Mouse (Mus musculus): ENCODE data around the gene Grid2. TPM values are rescaled to one million over a fixed set of nuclear protein-coding genes. Genes with fewer than 3 reads are reported as not detected.

The Grid2 gene
- polyA plus RNA-seq, 1 experiment from 2014 or later: 0.07 TPM

- no peaks in the 10 kb centered on the region for H3K36me3 ChIP-seq
- H3K9me3 ChIP-seq (replicated peaks): no peaks in the 10 kb centered on the region
- H3K27me3 ChIP-seq: no peaks in the 10 kb centered on the region
- no peak for DNase-seq
- no peak for ATAC-seq (ENCODE audit: low read depth)
- no peak overlapping the region for H3K4me3 ChIP-seq (replicated peaks)
- no peak overlapping the region for H3K27ac ChIP-seq
- H3K9ac ChIP-seq: no peak overlapping the region
- H3K4me1 ChIP-seq (replicated peaks): no peaks in the 10 kb centered on the region
- H3K4me2 ChIP-seq: no peak overlapping the region
- WGBS (ENCODE audit: insufficient replicate concordance): 81% methylated on average over 3 of the region's 3 CpGs
These were observed 380.3 kb downstream of the Grid2 start for GRCm38 (mm10) chr6:63635970-63636369.

- H3K9me3 ChIP-seq (replicated peaks): no peaks in the 10 kb centered on the region
- no peak overlapping the region for H3K4me3 ChIP-seq (replicated peaks)
- no peak overlapping the region for H3K9ac ChIP-seq
- H3K27ac ChIP-seq: no peak overlapping the region
- no peaks in the 10 kb centered on the region for H3K36me3 ChIP-seq
- DNase-seq: no peak
- no peak for ATAC-seq (ENCODE audit: low read depth)
- whole genome bisulfite sequencing (ENCODE audit: insufficient replicate concordance): 59% methylated on average over 3 of the region's 3 CpGs
- H3K27me3 ChIP-seq: no peaks in the 10 kb centered on the region
- no peak overlapping the region for H3K4me2 ChIP-seq
- H3K4me1 ChIP-seq (replicated peaks): no peaks in the 10 kb centered on the region
These were observed 403.7 kb downstream of the Grid2 start for GRCm38 (mm10) chr6:63659423-63659822.

- WGBS (ENCODE audit: insufficient replicate concordance): 34% methylated on average over 3 of the region's 3 CpGs
- no peaks in the 10 kb centered on the region for H3K27me3 ChIP-seq
- ATAC-seq (ENCODE audit: low read depth) (no peak), DNase-seq (no peak)
- no peak overlapping the region for H3K9ac ChIP-seq
- no peaks in the 10 kb centered on the region for H3K9me3 ChIP-seq (replicated peaks)
- H3K4me1 ChIP-seq (replicated peaks): no peaks in the 10 kb centered on the region
- no peaks in the 10 kb centered on the region for H3K36me3 ChIP-seq
- no peak overlapping the region for H3K4me3 ChIP-seq (replicated peaks)
- no peak overlapping the region for H3K4me2 ChIP-seq
- no peak overlapping the region for H3K27ac ChIP-seq
These were observed 430.0 kb downstream of the Grid2 start for GRCm38 (mm10) chr6:63685689-63686088.

GRCm38 (mm10) chr6:63701684-63702083, 446.0 kb downstream of the Grid2 start:
- no peaks in the 10 kb centered on the region for H3K27me3 ChIP-seq
- H3K9ac ChIP-seq: no peak overlapping the region
- no peaks in the 10 kb centered on the region for H3K36me3 ChIP-seq
- ATAC-seq (ENCODE audit: low read depth) (no peak), DNase-seq (no peak)
- no peak overlapping the region for H3K4me2 ChIP-seq
- WGBS (ENCODE audit: insufficient replicate concordance): 77% methylated on average over 1 of the region's 1 CpGs
- H3K4me1 ChIP-seq (replicated peaks): no peaks in the 10 kb centered on the region
- H3K9me3 ChIP-seq (replicated peaks): no peaks in the 10 kb centered on the region
- H3K27ac ChIP-seq: no peak overlapping the region
- H3K4me3 ChIP-seq (replicated peaks): no peak overlapping the region

GRCm38 (mm10) chr6:63733740-63734139, 478.1 kb downstream of the Grid2 start:
- 50% methylated on average over 2 of the region's 2 CpGs for WGBS (ENCODE audit: insufficient replicate concordance)
- no peaks in the 10 kb centered on the region for H3K9me3 ChIP-seq (replicated peaks)
- ATAC-seq (ENCODE audit: low read depth): no peak

GRCm38 (mm10) chr6:63762535-63762934, 506.9 kb downstream of the Grid2 start:
- H3K4me1 ChIP-seq (replicated peaks): no peaks in the 10 kb centered on the region
- DNase-seq: no peak
- H3K4me3 ChIP-seq (replicated peaks): no peak overlapping the region
- no peak overlapping the region for H3K9ac ChIP-seq
- ATAC-seq (ENCODE audit: low read depth): no peak
- WGBS (ENCODE audit: insufficient replicate concordance): 49% methylated on average over 2 of the region's 2 CpGs
- H3K9me3 ChIP-seq (replicated peaks): no peaks in the 10 kb centered on the region
- H3K36me3 ChIP-seq: no peaks in the 10 kb centered on the region
- H3K4me2 ChIP-seq: no peak overlapping the region
- H3K27ac ChIP-seq: no peak overlapping the region
- H3K27me3 ChIP-seq: no peaks in the 10 kb centered on the region

More at GRCm38 (mm10) chr6:63733740-63734139, 478.1 kb downstream of the Grid2 start:
- Histone ChIP-seq H3K4me3 (replicated peaks) (no peak overlapping the region), H3K36me3 (no peaks in the 10 kb centered on the region), H3K9ac (no peak overlapping the region), H3K27me3 (no peaks in the 10 kb centered on the region), H3K27ac (no peak overlapping the region), H3K4me2 (no peak overlapping the region), H3K4me1 (replicated peaks) (no peaks in the 10 kb centered on the region)
- no peak for DNase-seq

GRCm38 (mm10) chr6:63794679-63795078, 539.0 kb downstream of the Grid2 start:
- Histone ChIP-seq H3K36me3 (no peaks in the 10 kb centered on the region), H3K4me1 (replicated peaks) (no peaks in the 10 kb centered on the region), H3K27ac (no peak overlapping the region), H3K9ac (no peak overlapping the region), H3K27me3 (no peaks in the 10 kb centered on the region), H3K9me3 (replicated peaks) (no peaks in the 10 kb centered on the region), H3K4me2 (no peak overlapping the region), H3K4me3 (replicated peaks) (no peak overlapping the region)
- ATAC-seq (ENCODE audit: low read depth) (no peak), DNase-seq (no peak)

- Histone ChIP-seq H3K27me3 (no peaks in the 10 kb centered on the region), H3K4me1 (replicated peaks) (no peaks in the 10 kb centered on the region), H3K27ac (no peak overlapping the region), H3K9ac (no peak overlapping the region), H3K4me2 (no peak overlapping the region), H3K9me3 (replicated peaks) (no peaks in the 10 kb centered on the region), H3K36me3 (no peaks in the 10 kb centered on the region), H3K4me3 (replicated peaks) (no peak overlapping the region)
- 67% methylated on average over 5 of the region's 5 CpGs for WGBS (ENCODE audit: insufficient replicate concordance)
- DNase-seq (no peak), ATAC-seq (ENCODE audit: low read depth) (no peak)
These were observed 564.6 kb downstream of the Grid2 start for GRCm38 (mm10) chr6:63820236-63820635.

- no peak overlapping the region for H3K27ac ChIP-seq
- no peaks in the 10 kb centered on the region for H3K36me3 ChIP-seq
- DNase-seq (no peak), ATAC-seq (ENCODE audit: low read depth) (no peak)
- H3K4me1 ChIP-seq (replicated peaks): no peaks in the 10 kb centered on the region
- H3K9me3 ChIP-seq (replicated peaks): no peaks in the 10 kb centered on the region; the same call in 1 of the 2 replicates
- H3K4me2 ChIP-seq: no peak overlapping the region
- H3K27me3 ChIP-seq: no peaks in the 10 kb centered on the region
- H3K4me3 ChIP-seq (replicated peaks): no peak overlapping the region
- 32% methylated on average over 2 of the region's 2 CpGs for WGBS (ENCODE audit: insufficient replicate concordance)
- no peak overlapping the region for H3K9ac ChIP-seq
These were observed 607.0 kb downstream of the Grid2 start for GRCm38 (mm10) chr6:63862628-63863027.

- H3K27ac ChIP-seq: no peak overlapping the region
- no peak overlapping the region for H3K9ac ChIP-seq
- H3K4me2 ChIP-seq: no peak overlapping the region
- no peaks in the 10 kb centered on the region for H3K36me3 ChIP-seq
- H3K27me3 ChIP-seq: no peaks in the 10 kb centered on the region
- no peak for ATAC-seq (ENCODE audit: low read depth)
- H3K4me1 ChIP-seq (replicated peaks): no peaks in the 10 kb centered on the region
- WGBS (ENCODE audit: insufficient replicate concordance): 58% methylated on average over 3 of the region's 3 CpGs
- no peak for DNase-seq
- H3K4me3 ChIP-seq (replicated peaks): no peak overlapping the region
- no peaks in the 10 kb centered on the region for H3K9me3 ChIP-seq (replicated peaks)
These were observed 621.5 kb downstream of the Grid2 start for GRCm38 (mm10) chr6:63877088-63877764.

- H3K36me3 ChIP-seq: no peaks in the 10 kb centered on the region
- ATAC-seq (ENCODE audit: low read depth) (no peak), DNase-seq (no peak)
- H3K27me3 ChIP-seq: no peaks in the 10 kb centered on the region
- H3K4me2 ChIP-seq: no peak overlapping the region
- H3K4me3 ChIP-seq (replicated peaks): no peak overlapping the region
- H3K27ac ChIP-seq: no peak overlapping the region
- H3K9ac ChIP-seq: no peak overlapping the region
- H3K9me3 ChIP-seq (replicated peaks): no peaks in the 10 kb centered on the region
- WGBS (ENCODE audit: insufficient replicate concordance): 49% methylated on average over 6 of the region's 6 CpGs
- no peaks in the 10 kb centered on the region for H3K4me1 ChIP-seq (replicated peaks)
These were observed 622.2 kb downstream of the Grid2 start for GRCm38 (mm10) chr6:63877765-63878345.

GRCm38 (mm10) chr6:63894714-63895113, 639.0 kb downstream of the Grid2 start:
- no peaks in the 10 kb centered on the region for H3K27me3 ChIP-seq
- H3K4me1 ChIP-seq (replicated peaks): no peaks in the 10 kb centered on the region
- H3K9ac ChIP-seq: no peak overlapping the region
- no peak for ATAC-seq (ENCODE audit: low read depth)
- 41% methylated on average over 3 of the region's 3 CpGs for WGBS (ENCODE audit: insufficient replicate concordance)
- DNase-seq: no peak
- no peaks in the 10 kb centered on the region for H3K9me3 ChIP-seq (replicated peaks)
- H3K4me2 ChIP-seq: no peak overlapping the region
- no peaks in the 10 kb centered on the region for H3K36me3 ChIP-seq
- H3K4me3 ChIP-seq (replicated peaks): no peak overlapping the region
- no peak overlapping the region for H3K27ac ChIP-seq

All from liver, embryonic 13.5 days (tissue).